Mouse (Mus musculus): Measurements from ENCODE around the gene Lclat1. TPM values are rescaled to one million over a fixed set of nuclear protein-coding genes. Genes with fewer than 3 reads are reported as not detected.
"Not testable (repeated sequence)": the region's sequence is repeated elsewhere in the genome, so short reads cannot be mapped to it uniquely, and the experiment has no call there.

Gene Lclat1
- polyA plus RNA-seq, 1 experiment from 2014 or later = 5.6 TPM

DNA sequence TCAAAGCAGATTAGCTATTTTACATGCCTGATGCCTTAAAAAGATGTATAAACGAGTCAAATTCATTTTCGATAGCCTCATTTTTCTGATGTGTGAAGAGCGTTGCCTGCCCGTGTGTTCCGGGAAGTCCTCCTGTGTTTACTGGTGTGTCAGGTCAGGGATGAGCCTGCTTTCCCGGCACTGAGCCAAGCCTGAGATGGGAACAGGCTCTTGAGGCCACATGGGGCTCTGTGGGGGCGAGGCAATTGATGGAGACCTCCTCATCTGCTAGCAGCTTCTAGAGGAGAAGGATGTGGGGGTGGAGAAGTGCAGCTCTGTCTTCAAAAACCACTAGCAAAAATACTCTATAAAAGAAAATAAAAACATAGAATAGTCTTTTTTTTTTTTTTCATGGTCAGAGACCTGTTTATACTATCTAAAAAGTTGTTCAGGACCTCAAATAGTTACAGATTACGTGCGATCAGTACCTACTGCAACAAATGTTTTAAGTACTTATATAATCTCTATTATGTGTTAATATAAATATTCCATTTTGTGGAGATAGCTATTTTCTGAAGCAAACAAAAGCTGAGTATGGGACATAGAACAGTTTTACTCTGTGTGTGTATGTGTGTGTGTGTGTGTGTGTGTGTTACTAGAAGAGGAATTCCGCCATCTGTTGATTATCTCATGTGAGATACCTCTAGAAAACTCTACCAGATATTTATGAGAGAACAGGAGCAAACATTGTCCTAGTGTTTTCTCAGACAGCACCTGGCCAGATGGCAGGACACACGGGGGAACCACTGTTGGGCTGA lies 144.2 kb downstream of the Lclat1 start:
- no peaks in the 10 kb centered on the region for H3K9me3 ChIP-seq (replicated peaks)

DNA sequence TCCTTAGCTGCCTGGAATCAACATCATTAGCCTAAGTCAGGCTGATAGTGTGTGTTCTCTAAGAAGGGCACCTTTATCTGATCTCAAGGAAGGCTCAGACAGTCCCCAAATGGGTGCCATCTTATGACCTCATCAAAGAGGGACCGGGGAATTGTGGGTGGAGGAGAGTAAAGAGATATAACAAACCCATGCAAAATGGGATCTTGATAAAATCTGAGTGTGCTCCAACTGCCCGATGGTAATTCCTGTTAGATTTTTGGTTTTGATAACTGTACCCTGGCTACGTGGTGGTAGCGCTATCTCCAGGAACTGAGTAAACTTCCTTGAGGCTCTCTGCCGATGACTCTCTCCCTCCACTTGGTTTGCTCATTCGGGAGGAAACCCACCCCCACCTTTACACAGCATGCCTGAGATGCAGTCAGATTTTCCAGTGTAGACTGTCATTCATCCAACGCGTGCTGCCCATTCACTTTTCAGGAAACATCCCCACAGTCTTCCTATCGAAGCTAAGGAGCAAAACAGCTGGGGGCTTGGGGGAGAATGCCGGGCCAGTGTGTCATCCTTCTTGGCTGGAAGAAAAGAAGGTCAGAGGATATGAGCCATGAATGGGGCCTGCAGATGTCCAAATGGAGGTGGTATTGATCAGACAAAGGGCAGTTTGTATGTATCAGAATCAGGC lies 145.6 kb downstream of the Lclat1 start:
- WGBS = 87% methylated on average over 10 of the region's 10 CpGs
- Histone ChIP-seq H3K27me3 (no peaks in the 10 kb centered on the region), H3K9me3 (replicated peaks) (no peaks in the 10 kb centered on the region), H3K36me3 (ENCODE audit: poor library complexity, severe bottlenecking) (no peaks in the 10 kb centered on the region), H3K4me2 (no peak overlapping the region), H3K4me1 (no peaks in the 10 kb centered on the region), H3K27ac (no peak overlapping the region), H3K4me3 (no peak overlapping the region), H3K9ac (no peak overlapping the region)
- ATAC-seq = no peak

More for the DNA sequence above, 144.2 kb downstream of the Lclat1 start:
- WGBS = 63% methylated on average over 11 of the region's 11 CpGs
- no peaks in the 10 kb centered on the region for H3K27me3 ChIP-seq
- H3K4me3 ChIP-seq = no peak overlapping the region
- H3K4me1 ChIP-seq = no peaks in the 10 kb centered on the region
- ATAC-seq = no peak
- H3K9ac ChIP-seq = no peak overlapping the region
- no peak overlapping the region for H3K27ac ChIP-seq
- H3K4me2 ChIP-seq = no peak overlapping the region
- H3K36me3 ChIP-seq (ENCODE audit: poor library complexity, severe bottlenecking) = no peaks in the 10 kb centered on the region

DNA sequence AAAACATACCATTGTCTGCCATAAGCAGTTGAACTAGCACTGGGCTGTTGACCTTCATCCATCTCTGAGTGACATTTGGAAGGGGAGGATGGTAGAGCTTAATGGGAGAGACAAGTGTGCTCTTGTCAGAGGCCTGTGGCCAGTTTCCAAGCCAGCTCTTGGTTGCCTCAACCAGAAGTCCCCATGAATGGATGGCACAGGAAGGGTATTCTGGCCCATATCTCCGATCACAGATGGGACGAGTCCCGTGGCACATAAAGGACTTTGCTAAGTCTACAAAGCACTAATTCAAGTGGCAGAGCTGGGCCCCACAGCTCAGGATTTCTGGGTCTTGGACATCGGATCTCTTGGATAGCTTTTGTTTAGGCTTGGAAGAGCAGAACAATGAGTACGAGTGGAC lies 148.0 kb downstream of the Lclat1 start:
- Histone ChIP-seq H3K27ac (no peak overlapping the region), H3K9me3 (replicated peaks) (no peaks in the 10 kb centered on the region), H3K27me3 (no peaks in the 10 kb centered on the region), H3K9ac (no peak overlapping the region), H3K36me3 (ENCODE audit: poor library complexity, severe bottlenecking) (no peaks in the 10 kb centered on the region), H3K4me3 (no peak overlapping the region), H3K4me2 (no peak overlapping the region), H3K4me1 (no peaks in the 10 kb centered on the region)
- no peak for ATAC-seq
- WGBS = 82% methylated on average over 5 of the region's 5 CpGs

DNA sequence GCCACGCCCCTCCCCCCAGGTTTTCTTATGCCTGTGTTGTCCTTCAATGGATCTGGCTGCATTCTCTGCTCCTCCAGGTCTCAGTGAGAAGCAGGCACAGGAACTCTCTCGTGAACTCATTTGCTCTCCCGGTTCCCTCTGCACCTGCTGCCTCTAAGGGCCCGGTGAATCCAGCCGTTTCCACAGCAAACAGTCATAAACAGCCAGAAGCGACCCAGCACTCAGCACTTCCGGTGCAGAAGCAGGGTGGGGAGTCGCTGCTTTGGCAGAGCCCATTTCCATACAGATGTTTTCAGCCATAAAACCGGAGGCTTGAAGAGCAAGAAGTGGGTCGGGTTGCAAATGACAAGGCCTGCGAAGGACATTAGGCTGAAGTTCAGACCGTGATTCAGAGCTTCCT lies 150.8 kb downstream of the Lclat1 start:
- 66% methylated on average over 12 of the region's 12 CpGs for WGBS
- no peaks in the 10 kb centered on the region for H3K36me3 ChIP-seq (ENCODE audit: poor library complexity, severe bottlenecking)
- no peak overlapping the region for H3K9ac ChIP-seq
- no peaks in the 10 kb centered on the region for H3K9me3 ChIP-seq (replicated peaks)
- H3K27me3 ChIP-seq = no peaks in the 10 kb centered on the region
- no peak overlapping the region for H3K4me3 ChIP-seq
- no peak overlapping the region for H3K27ac ChIP-seq
- ATAC-seq = no peak
- no peaks in the 10 kb centered on the region for H3K4me1 ChIP-seq
- H3K4me2 ChIP-seq = no peak overlapping the region

DNA sequence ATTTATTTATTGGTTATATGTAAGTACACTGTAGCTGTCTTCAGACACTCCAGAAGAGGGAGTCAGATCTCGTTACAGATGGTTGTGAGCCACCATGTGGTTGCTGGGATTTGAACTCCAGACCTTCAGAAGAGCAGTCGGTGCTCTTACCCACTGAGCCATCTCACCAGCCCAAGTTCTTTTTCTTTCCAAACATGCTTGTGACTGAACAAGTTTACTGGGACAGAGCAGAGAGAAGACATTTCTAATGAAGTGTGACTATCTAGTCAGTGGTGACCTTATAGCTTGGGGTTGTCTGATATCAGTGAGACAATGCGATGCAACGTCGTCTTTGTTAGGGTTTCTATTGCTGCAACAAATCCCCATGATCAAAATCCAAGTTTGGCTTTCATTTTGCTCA lies 151.5 kb downstream of the Lclat1 start:
- not testable (repeated sequence) for ATAC-seq; H3K4me2 ChIP-seq; H3K9ac ChIP-seq; H3K9me3 ChIP-seq (replicated peaks); H3K27ac ChIP-seq; H3K4me3 ChIP-seq; H3K36me3 ChIP-seq (ENCODE audit: poor library complexity, severe bottlenecking); H3K4me1 ChIP-seq; H3K27me3 ChIP-seq
- 92% methylated on average over 5 of the region's 5 CpGs for WGBS

DNA sequence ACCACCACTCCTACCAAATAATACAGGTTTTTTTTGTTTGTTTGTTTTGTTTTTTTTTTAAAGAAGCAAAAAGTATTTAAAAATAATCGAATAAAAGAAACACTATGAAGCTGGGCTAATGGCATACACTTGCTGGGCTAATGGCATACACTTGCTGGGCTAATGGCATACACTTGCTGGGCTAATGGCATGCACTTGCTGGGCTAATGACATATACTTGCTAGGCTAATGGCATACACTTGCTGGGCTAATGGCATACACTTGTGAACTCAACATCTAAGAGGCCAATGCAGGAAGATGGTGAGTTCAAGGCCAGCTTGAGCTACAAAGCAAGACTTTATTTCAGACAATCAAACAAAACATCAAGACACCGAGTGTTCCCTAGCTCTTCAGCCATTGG lies 154.8 kb downstream of the Lclat1 start:
- Histone ChIP-seq H3K36me3 (ENCODE audit: poor library complexity, severe bottlenecking) (no peaks in the 10 kb centered on the region), H3K9ac (no peak overlapping the region), H3K4me3 (no peak overlapping the region), H3K4me2 (no peak overlapping the region), H3K4me1 (no peaks in the 10 kb centered on the region), H3K27me3 (no peaks in the 10 kb centered on the region), H3K27ac (no peak overlapping the region), H3K9me3 (replicated peaks) (no peaks in the 10 kb centered on the region)
- WGBS = 90% methylated on average over 2 of the region's 2 CpGs
- no peak for ATAC-seq

DNA sequence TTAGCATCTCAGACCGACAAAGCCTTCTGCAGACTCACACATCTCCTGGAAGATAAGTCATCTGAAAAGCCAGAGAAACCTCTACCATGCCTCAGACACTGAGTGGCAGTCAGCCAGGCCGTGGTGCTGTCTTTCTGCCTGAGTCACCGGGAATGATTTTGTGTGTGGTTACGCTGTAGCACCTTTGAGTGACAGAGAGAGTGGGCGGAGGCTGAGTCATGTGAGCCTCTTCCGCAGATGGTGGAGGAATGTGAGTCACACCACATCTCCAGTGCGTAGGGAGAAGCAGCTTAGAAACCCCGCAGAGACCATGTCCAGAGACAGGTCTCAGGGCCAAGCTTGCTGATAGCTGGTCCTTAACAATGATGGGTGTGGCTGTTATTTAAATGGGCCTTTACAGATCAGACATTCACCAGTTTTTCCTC lies 155.3 kb downstream of the Lclat1 start:
- Histone ChIP-seq H3K4me3 (no peak overlapping the region), H3K36me3 (ENCODE audit: poor library complexity, severe bottlenecking) (no peaks in the 10 kb centered on the region), H3K27ac (no peak overlapping the region), H3K4me2 (no peak overlapping the region), H3K27me3 (no peaks in the 10 kb centered on the region), H3K4me1 (no peaks in the 10 kb centered on the region), H3K9ac (no peak overlapping the region), H3K9me3 (replicated peaks) (no peaks in the 10 kb centered on the region)
- 90% methylated on average over 8 of the region's 8 CpGs for WGBS
- no peak for ATAC-seq

DNA sequence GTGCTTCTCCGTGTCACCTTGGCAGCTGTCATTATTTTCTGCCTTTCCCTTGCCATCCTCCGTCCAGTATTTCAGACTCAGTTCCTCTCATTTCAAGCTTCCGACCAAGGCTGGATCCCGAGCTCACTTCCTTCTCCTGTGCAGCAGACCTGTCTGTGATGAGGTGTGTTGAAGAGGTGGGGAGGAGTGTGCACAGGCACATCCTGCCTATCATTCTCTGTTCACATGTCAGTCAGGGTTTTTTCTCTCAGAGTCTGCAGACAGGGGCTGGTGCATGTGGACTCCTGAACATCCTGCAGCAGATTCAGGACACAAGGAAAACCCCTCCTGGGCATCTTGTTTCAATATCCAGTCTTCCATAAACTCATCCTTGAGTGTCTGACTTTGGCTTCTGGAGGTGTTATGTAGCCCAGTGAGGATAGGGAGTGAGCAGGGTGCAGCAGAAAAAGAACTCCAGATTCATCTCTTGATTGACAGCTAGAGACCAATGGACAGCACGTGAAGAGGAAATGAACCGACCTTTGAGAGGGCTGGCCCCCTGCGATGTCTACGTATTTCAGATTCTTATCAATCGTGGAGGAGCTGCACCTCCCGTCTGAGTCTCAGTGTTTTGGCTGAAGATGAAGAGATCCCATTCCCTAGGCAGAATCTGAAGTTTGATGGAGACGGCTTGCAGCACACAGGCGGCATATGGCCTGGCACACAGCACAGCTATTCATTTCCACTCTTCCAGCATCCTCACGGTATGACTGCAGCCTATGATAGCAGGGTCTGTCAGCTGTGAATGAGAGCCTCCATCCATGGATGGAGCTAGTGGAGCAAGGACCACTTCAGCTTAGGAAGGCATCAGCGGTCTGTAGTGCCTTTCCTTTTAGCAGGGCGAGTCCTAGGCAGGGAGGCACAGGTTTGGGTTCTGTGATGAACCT lies 163.3 kb downstream of the Lclat1 start:
- H3K4me1 ChIP-seq = peaks cover 12% of the 10 kb centered on the region
- WGBS = 79% methylated on average over 15 of the region's 15 CpGs
- H3K4me3 ChIP-seq = no peak overlapping the region
- H3K27me3 ChIP-seq = no peaks in the 10 kb centered on the region
- H3K4me2 ChIP-seq = no peak overlapping the region
- no peaks in the 10 kb centered on the region for H3K9me3 ChIP-seq (replicated peaks)
- peak overlapping the region; percentile 41; the same call in 1 of the 2 replicates for H3K27ac ChIP-seq
- no peak overlapping the region for H3K9ac ChIP-seq
- H3K36me3 ChIP-seq (ENCODE audit: poor library complexity, severe bottlenecking) = no peaks in the 10 kb centered on the region
- ATAC-seq = peak; percentile 69

DNA sequence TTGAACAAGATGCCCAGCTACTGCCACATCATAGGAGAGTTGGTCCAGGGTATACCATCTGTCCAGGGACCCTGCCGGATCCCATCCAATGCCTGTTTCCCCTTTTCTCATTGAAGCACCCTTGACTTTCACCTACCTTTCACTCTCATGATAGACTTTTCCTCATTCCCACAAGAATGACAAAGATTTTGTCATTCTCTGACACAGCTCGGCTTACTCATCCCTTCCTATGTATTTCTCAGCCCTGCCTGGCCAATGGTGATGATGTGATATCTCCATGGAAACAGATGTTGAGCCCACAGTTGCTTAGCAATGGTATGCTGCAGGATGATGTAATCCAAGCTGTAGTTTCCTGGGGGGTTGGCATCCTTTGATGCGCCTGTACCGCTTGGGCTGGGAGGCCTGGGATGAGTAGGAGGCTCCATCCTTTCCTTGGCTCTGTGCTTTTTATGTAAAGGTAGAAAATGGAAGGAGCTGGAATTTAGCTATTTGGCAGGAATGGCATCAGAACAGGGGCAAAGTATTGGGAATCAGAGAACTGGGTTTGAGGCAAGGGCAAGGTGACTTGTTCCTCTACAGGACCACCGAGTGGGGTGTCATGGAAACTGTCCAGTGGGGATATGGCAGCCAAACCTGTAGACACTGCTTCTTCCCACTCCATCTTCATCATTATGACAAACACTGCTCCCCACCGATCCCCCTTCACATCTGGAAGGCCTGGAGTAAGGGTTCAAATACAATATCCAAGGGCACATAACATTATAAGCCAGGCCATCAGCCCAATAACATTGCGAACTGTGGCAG lies 164.2 kb downstream of the Lclat1 start:
- Histone ChIP-seq H3K36me3 (ENCODE audit: poor library complexity, severe bottlenecking) (no peaks in the 10 kb centered on the region), H3K27ac (peak overlapping the region; percentile 41; the same call in 1 of the 2 replicates), H3K9me3 (replicated peaks) (no peaks in the 10 kb centered on the region), H3K4me1 (peaks cover 12% of the 10 kb centered on the region), H3K4me2 (no peak overlapping the region), H3K9ac (no peak overlapping the region), H3K4me3 (no peak overlapping the region), H3K27me3 (no peaks in the 10 kb centered on the region)
- 73% methylated on average over 7 of the region's 7 CpGs for WGBS
- ATAC-seq = peak; percentile 81

DNA sequence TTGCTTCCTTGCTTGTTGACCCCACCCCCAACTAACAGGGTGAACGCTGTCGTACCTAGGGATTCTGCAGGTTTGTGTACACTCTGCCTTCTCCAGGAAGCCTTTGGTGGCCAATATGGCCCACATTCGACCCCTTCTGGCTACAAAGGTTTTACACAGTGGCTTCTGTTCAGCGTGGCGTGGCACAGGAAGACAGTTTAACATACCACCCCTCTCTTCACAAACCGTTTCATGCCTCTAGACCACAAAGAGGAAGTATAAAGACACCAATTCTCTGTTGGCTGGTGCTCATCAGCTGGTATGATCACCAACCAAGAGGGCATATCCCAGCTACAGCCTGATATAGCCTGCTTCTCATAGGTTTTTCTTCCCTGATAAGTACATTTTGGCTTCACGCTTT lies 166.0 kb downstream of the Lclat1 start:
- H3K9ac ChIP-seq = no peak overlapping the region
- no peaks in the 10 kb centered on the region for H3K9me3 ChIP-seq (replicated peaks)
- H3K4me2 ChIP-seq = no peak overlapping the region
- H3K27ac ChIP-seq = no peak overlapping the region
- H3K4me3 ChIP-seq = no peak overlapping the region
- no peaks in the 10 kb centered on the region for H3K36me3 ChIP-seq (ENCODE audit: poor library complexity, severe bottlenecking)
- H3K4me1 ChIP-seq = peaks cover 12% of the 10 kb centered on the region
- H3K27me3 ChIP-seq = no peaks in the 10 kb centered on the region
- ATAC-seq = no peak
- WGBS = 86% methylated on average over 7 of the region's 7 CpGs

DNA sequence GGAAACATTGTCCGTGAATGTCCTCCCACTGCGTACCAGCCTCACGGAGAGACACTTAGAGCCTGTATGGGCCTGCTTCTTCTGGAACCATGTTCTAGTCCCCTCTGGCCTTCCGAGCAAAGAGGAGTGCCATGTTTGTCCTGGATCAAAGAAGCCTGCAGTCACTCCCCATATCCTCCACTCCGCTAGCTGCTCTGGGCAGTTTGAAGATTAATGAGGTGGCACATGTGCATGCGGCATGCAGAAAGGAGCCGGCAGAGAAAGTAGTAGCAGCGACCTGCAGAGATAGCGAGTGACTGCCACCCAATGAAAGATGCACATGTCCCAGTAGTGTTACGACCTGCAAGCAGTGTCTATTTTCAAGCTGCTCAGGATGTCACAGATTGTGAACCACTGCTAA lies 167.3 kb downstream of the Lclat1 start:
- H3K27me3 ChIP-seq = no peaks in the 10 kb centered on the region
- H3K9me3 ChIP-seq (replicated peaks) = no peaks in the 10 kb centered on the region
- 90% methylated on average over 10 of the region's 10 CpGs for WGBS
- H3K4me1 ChIP-seq = peaks cover 12% of the 10 kb centered on the region
- H3K36me3 ChIP-seq (ENCODE audit: poor library complexity, severe bottlenecking) = no peaks in the 10 kb centered on the region
- H3K4me2 ChIP-seq = no peak overlapping the region
- H3K9ac ChIP-seq = no peak overlapping the region
- H3K4me3 ChIP-seq = no peak overlapping the region
- H3K27ac ChIP-seq = no peak overlapping the region
- ATAC-seq = no peak

Measured in forebrain, embryonic 13.5 days (tissue).